Mouse (Mus musculus) heart, postnatal 36 days (tissue): ENCODE results near the gene Zfp992. TPM values are rescaled to one million over a fixed set of nuclear protein-coding genes. Genes with fewer than 3 reads are reported as not detected.
"Not testable (repeated sequence)": the region's sequence is repeated elsewhere in the genome, so short reads cannot be mapped to it uniquely, and the experiment has no call there.

Experiments
- DNase-seq, 2 experiments: peaks; one replicate each; pipeline ENCODE4 v3.0.0; 2021 to 2022
- intact Hi-C: fragments of 180-260 bp; cut with DNase I; formaldehyde crosslinking; loops from one replicate; pipeline ENCODE4 v1.15.1; 2025
- total RNA-seq, 2 experiments: library from RNA; stranded (reverse); gene quantifications; 2 replicates each; pipeline ENCODE4 v1.2.3; 2021

The Zfp992 gene
- total RNA-seq, 2 experiments from 2014 or later, result 2.6 to 3.0 TPM

DNA sequence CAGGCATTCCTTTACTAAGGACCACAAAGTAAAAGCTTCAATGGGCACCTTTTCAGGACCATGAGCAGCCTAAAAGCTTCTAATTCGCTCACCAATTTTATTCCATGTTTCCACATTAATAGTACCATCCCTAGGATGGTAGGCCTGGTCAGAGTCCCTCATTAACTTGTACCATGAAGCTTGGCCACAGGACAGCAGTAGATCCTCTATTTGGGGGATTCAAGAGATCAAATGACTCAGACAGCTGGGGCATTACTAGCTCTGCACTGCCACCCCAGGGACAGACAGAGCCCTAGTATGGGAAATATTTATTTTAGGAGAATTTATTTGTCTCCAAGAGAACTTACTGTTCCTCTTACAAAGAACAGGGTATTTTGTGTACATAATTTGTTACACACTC, 25.4 kb downstream of the Zfp992 start:
- DNase-seq, intact Hi-C loops: not testable (repeated sequence)

DNA sequence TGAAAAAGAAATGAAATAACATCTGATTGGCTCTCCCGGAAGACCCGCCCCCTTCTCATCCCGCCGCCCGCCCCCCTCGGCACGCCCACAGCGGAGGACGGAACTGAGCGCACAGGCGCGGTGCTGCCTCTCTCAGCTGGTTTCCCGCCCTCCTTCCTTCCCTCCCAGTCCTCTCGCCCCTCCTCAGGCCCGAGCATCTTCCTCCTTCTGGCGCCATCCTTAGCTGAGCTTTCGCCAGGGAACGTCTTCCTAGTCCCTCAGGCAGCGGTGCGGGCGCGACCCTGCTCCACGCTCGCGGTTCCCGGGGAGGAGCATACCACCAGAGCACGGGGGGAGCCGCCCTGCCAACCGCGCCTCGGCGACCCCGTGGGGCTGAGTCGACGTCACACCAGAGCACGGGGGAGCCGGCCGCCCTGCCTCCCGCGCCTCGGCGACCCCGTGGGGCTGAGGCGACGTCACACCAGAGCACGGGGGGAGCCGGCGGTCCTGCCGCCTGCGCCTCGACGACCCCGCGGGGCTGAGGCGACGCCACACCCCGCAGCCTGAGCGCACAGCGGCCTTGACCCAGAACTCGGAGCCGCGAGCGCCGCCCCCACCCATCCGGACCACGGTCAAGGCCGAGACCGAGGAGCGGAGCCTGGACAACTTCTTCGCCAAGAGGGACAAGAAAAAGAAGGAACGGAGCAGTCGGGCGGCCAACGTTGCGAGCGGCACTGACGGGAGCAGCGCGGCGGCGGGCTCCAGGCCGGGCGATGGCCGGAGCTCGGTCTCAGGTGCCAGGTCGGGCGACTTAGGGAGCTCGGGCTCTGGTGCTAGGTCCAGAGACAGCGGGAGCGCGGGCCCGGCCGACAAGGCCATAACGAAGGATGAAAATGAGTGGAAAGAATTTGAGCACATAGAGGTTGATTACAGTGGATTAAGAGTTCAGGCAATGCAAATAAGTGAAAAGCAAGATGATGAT, 26.2 kb downstream of the Zfp992 start:
- DNase-seq, intact Hi-C loops: not testable (repeated sequence)

DNA sequence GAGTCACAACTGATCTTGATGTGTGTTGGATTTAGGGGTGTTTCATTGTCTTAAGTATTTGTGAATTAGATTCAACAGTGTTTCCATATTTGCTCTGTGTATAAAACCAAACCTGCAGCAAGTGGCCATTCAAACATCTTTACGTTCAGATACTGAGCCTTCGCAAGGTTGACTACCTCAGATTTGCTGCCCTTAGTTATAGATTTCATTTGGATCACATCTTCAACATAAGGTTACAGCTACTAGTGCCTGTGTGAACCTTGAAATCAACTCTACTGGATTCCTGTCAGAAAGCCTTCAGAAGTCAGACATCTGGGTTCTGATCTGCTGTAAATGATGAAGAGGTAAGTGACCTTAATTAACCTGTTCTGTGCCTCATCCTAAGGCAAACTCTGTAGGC, 27.4 kb downstream of the Zfp992 start:
- DNase-seq, intact Hi-C loops: not testable (repeated sequence)

DNA sequence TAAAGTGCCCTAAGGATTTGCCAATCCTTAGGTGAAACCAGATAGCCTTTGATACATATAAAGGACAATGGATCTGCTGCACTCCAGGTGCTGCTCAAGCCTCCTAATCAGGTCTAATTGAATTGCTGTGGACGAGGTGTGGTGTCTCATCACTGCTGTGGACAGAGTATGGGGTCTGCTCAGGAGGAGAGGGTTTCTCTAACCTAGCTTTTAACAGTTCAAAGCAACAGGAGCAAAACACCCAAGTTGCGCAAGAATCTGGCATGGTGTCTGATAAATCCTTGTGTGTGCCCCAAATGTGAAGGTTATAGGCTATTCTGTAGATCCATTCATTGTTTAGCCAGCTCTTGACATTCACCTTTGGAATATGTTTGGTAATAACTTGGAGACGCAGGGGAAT, 28.1 kb downstream of the Zfp992 start:
- intact Hi-C loops, DNase-seq: not testable (repeated sequence)

DNA sequence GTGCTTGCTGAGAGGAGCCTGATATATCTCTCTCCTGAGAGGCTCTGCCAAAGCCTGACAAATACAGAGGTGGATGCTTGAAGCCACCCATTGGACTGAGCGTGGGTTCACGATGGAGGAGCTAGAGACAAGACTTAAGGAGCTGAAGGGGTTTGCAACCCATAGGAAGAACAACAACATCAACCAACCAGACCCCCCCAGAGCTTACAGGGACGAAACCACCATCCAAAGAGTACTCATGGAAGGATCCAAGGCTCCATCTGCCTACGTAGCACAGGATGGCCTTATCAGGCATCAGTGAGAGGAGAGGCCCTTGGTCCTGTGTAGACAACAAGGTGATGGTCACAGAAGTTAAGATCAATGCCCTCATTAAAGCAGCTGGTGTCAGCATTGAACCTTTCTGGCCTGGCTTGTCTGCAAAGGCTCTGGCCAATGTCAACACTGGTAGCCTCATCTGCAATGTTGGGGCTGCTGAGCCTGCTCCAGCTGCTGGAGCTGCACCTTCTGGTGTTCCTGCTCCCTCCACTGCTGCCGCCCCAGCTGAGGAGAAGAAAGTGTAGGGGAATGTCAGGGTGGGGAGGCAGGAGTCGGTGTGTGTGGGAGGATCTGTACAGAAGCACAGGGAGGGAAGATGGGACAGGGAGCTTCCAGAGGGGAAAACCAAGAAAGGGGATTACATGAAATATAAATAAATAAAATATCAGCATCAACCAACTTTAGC, 31.7 kb downstream of the Zfp992 start:
- intact Hi-C loops, DNase-seq: not testable (repeated sequence)

DNA sequence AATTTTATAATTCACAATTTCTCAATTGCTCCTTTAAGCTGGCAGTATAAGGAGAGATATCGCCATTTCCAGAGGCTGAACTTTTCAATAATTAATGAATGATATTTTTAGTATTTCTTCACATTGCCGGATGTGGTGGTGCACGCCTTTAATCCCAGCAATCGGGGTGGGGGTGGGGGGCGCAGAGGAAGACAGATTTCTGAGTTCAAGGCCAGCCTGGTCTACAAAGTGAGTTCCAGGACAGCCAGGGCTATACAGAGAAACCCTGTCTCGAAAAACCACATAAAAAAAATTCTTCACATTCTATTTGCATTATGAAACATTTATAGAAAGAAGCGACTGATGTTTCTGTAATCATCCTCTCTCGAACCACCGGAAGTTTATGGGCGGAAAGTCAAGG, 33.7 kb downstream of the Zfp992 start:
- DNase-seq, intact Hi-C loops: not testable (repeated sequence)

DNA sequence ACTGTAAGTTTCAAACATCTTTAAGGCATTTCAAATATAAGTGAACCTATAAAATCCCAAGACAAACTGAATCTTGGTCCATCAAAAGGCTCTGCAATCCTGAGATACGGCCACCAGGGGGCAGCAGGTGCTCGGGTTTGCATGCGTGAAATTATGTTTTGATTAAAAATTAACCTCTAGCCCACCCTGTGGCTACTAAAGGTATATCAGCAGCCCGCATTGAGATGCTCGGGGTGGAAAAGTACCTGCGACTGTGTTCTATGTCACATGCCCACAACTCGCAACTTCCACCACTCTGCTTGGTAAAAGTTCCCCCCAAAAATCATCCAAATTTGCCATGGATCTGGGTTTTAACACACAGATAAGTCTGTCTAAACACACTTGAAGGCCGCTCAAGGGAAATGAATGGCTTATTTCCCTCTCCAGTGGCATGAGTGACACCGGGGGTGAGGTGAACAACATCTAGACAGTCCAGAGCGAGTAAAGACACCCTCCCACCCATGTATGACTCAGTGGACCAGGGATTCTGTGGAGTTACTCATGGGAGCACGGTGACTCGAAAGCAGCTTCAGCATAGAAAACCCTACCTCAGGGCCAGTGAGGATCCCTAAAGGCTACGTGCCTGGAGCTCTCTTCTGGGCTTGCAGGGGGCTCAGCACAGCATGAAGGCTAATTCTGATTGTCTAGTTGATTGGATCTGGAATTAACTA, 34.9 kb downstream of the Zfp992 start:
- intact Hi-C loops, DNase-seq: not testable (repeated sequence)

GRCm38 (mm10) chr4:146484676-146485075, 35.9 kb downstream of the Zfp992 start:
- DNase-seq, intact Hi-C loops: not testable (repeated sequence)

- intact Hi-C loops, DNase-seq: not testable (repeated sequence)
Observed at GRCm38 (mm10) chr4:146485183-146485939, 36.5 kb downstream of the Zfp992 start.

DNA sequence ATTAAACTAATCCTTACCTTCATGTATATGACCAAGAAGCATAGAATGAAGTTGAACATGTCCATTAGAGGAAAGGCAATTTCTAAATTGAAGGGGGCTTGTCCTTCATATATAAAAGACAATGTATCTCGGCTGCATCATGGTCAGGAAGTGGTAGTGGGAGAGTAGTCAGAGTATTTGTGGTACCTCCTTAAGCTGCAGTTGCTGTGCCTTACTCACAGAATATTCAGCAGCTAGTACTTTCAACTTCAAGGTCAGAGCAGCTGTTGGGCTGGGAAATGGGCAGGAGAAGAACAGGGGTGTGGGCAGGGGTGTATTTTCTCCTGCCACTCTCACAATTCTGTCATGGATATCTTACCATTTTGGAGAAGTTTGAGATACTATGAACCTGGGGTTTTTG, 37.9 kb downstream of the Zfp992 start:
- intact Hi-C loops, DNase-seq: not testable (repeated sequence)

GRCm38 (mm10) chr4:146489196-146489595, 40.4 kb downstream of the Zfp992 start:
- DNase-seq, intact Hi-C loops: not testable (repeated sequence)

DNA sequence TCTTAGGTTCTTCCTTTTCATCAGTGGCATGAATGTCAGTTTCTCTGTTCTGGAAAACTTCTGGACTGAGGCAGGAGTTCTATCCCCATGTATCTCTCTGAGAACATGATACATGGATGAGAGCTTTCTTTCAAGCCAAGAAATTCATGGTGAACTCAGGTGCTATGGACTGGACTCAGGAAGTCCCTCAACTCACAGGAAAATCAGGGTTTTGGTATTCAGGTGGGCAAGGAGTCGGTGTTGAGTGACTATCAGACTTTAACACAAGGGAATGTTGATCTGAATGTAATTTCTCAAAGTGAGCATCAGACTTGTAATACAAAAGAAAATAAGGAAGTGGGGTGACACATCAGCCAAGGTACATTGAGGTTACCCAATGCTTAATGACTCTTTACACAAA, 43.2 kb downstream of the Zfp992 start:
- DNase-seq, intact Hi-C loops: not testable (repeated sequence)

DNA sequence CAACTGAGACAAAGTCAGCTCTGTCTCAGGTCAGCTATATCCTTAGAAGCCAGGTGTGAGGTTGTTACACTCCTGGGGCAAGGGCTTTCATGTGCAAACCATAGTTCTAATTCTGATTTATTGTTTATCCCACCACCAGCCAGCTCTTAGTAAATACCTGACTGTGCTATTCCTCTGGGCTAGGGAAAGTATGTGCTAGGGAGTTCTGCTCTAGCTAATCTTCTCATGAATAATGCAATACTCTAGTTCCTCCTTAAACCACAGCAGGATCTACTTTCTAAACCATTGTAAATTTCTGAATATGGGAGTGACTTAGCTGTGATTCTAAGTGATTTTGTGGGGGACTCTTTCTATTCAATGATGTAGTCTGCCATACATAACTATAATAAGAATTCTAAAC, 43.6 kb downstream of the Zfp992 start:
- intact Hi-C loops, result no loop called here
- no peak for DNase-seq

GRCm38 (mm10) chr4:146492851-146493250, 44.0 kb downstream of the Zfp992 start:
- intact Hi-C loops, result no loop called here
- DNase-seq, result no peak

DNA sequence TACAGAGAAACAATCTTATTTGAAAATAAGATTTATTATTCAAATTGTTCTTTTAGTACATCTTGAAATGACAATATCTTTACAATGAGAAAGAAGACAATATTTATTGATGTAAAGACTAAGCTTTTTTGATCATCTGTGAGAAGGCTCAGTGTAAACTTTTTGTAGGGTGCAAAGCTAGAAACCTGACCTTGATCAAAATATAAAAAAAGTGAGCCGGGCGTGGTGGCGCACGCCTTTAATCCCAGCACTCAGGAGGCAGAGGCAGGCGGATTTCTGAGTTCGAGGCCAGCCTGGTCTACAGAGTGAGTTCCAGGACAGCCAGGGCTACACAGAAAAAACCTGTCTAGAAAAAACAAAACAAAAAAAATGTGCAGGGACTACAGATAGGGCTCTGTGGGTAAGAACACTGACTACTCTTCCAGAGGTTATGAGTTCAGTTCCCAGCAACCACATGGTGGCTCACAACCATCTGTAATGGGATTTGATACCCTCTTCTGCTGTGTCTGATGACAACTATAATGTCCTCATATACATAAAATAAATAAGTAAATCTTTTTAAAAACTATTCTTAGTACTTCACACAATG, 44.6 kb downstream of the Zfp992 start:
- intact Hi-C loops, DNase-seq: not testable (repeated sequence)

- DNase-seq, result no peak
- intact Hi-C loops, result no loop called here
Observed at GRCm38 (mm10) chr4:146494980-146495379, 46.2 kb downstream of the Zfp992 start.

DNA sequence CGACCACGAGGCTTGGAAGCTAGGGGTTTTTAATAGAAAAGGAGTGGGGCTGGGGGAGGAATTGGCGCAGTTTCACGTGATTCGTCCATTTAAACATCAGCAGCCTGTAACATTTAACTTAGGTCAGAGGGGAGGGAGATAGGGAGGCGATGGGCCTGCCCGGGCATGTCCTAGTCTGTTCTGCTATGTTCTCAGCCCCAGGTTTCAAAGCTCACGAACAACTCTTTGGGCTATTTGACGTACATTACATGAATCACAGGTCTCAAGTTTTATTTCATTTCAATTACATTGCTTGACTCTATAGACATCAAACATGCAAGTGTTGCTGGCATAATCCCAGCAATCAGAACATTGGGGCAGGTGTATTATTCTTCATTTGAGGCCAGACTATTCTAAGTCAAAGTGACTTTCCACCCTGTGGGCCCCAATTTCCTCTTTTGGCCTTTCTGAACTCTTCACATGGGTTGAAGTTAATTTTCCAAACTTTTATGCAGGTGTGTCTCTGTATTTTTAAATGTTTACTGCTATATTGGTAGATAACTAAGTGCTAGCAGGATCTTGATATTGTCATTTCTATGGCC, 49.0 kb downstream of the Zfp992 start:
- intact Hi-C loops, DNase-seq: not testable (repeated sequence)

GRCm38 (mm10) chr4:146501727-146502126, 52.9 kb downstream of the Zfp992 start, which contains the start of gene Zfp981:
Gene Zfp981 (plus strand): TSS chr4:146502027.
- DNase-seq, intact Hi-C loops: not testable (repeated sequence)

GRCm38 (mm10) chr4:146509029-146509428, 60.2 kb downstream of the Zfp992 start:
- intact Hi-C loops, DNase-seq: not testable (repeated sequence)
